Mouse (Mus musculus) liver, embryonic 13.5 days (tissue): Measurements from ENCODE around the gene Fhad1. TPM values are rescaled to one million over a fixed set of nuclear protein-coding genes. Genes with fewer than 3 reads are reported as not detected.

Source experiments
- ATAC-seq: fragments of 200-750 bp; cut with Nextera tagmentation; 2 replicates; pipeline ENCODE4 v1.8.0; 2017; ENCODE audit warnings: low read depth, mild to moderate bottlenecking, moderate number of reproducible peaks, moderate library complexity
- DNase-seq: peaks from one replicate; pipeline ENCODE4 v3.0.0; 2022
- H3K27ac ChIP-seq: fragments of 300-500 bp; sonication (generic); 2 replicates; pipeline ENCODE4 v1.5.1; 2015; ENCODE audit warnings: moderate library complexity, mild to moderate bottlenecking, inconsistent platforms
- H3K27me3 ChIP-seq: fragments of 300-500 bp; sonication (generic); 2 replicates; pipeline ENCODE4 v1.6.1; 2015; ENCODE audit warnings: mild to moderate bottlenecking, inconsistent platforms
- H3K36me3 ChIP-seq: fragments of 300-500 bp; sonication (generic); 2 replicates; pipeline ENCODE4 v1.6.1; 2015; ENCODE audit warnings: mild to moderate bottlenecking, inconsistent platforms
- H3K4me1 ChIP-seq: fragments of 300-500 bp; sonication (generic); replicated peaks from 2 replicates; pipeline ENCODE4 v1.6.1; 2015; ENCODE audit warnings: inconsistent platforms
- H3K4me2 ChIP-seq: fragments of 300-500 bp; sonication (generic); 2 replicates; pipeline ENCODE4 v1.6.1; 2015; ENCODE audit warnings: inconsistent platforms, mild to moderate bottlenecking, moderate library complexity
- H3K4me3 ChIP-seq: fragments of 300-500 bp; sonication (generic); replicated peaks from 2 replicates; pipeline ENCODE4 v1.5.1; 2015; ENCODE audit warnings: mild to moderate bottlenecking, inconsistent platforms
- H3K9ac ChIP-seq: fragments of 300-500 bp; sonication (generic); 2 replicates; pipeline ENCODE4 v1.6.1; 2015; ENCODE audit warnings: mild to moderate bottlenecking, inconsistent platforms
- H3K9me3 ChIP-seq: fragments of 300-500 bp; sonication (generic); replicated peaks from 2 replicates; pipeline ENCODE4 v1.6.1; 2016; ENCODE audit warnings: inconsistent platforms
- WGBS: fragments of 180-500 bp; shearing (Covaris S2); methylation state at CpG from one replicate; pipeline ENCODE4 v1.1.7; 2015; ENCODE audit not compliant: insufficient replicate concordance; 5-methylcytosine and 5-hydroxymethylcytosine counted together
- polyA plus RNA-seq: library from polyadenylated mRNA; unstranded; fragments of >200 nt; fragmentation: Nextera tagmentation; extraction: Ambion mirVana; gene quantifications from 2 replicates; pipeline ENCODE4 v1.2.1, GENCODE M21; 2015

The Fhad1 gene
- polyA plus RNA-seq, 1 experiment from 2014 or later: 0.32 TPM

DNA sequence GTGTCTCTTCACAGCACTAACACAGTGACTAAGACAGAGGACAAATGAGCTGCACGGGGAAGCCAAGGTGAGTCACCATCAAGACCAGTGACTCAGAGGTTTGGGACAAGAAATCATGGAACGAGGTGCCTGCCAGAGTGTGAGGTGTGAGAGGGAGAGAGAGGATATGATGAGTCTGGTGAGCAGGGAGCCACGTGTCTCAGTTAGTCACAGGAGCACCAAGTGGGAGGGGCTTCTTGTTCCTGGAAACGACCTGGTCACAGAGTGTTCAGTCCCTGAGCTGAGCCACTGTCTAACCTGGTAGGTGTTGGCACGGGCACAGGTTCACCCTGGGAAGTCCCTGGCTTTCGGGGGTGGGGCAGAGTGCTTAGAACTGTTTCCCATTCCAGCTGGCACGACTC, 86.0 kb downstream of the Fhad1 start:
- H3K4me1 ChIP-seq: peaks cover 5% of the 10 kb centered on the region; the same call in 1 of the 2 replicates
- ATAC-seq (no peak), DNase-seq (no peak)
- no peak overlapping the region for H3K27ac ChIP-seq
- H3K27me3 ChIP-seq: no peaks in the 10 kb centered on the region
- no peak overlapping the region for H3K4me3 ChIP-seq
- H3K9ac ChIP-seq: no peak overlapping the region
- 46% methylated on average over 7 of the region's 7 CpGs for WGBS
- no peak overlapping the region for H3K4me2 ChIP-seq
- no peaks in the 10 kb centered on the region for H3K36me3 ChIP-seq
- H3K9me3 ChIP-seq: no peaks in the 10 kb centered on the region

DNA sequence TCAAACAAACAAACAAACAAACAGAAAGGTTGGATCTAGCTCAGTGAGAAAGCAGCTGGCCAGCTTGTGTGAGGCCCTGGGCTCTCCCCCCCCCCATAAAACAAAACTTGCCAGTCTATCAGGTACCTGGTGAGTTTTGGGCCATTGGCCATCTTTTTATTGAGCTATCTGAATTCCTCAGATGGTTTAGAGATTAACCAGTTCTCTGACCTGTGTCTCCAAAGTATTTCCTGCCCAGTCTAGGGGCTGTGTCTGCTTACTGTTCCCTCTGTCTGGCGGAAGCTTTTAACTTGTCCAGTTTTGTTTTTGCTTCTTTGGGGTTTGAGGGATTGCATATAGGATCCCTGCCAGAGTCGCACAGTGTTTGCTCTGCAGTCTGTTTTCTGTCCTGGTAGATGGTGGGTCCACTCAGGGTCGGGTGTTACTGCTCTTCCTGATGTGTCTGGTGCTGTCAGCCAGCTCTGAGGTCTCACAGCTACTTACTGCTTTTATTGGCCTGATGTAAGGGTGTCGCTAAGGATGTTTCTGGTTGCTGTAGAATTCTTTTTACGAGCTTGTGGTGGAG, 89.0 kb downstream of the Fhad1 start:
- DNase-seq (no peak), ATAC-seq (no peak)
- 48% methylated on average over 5 of the region's 5 CpGs for WGBS
- Histone ChIP-seq H3K4me3 (no peak overlapping the region), H3K36me3 (no peaks in the 10 kb centered on the region), H3K27me3 (no peaks in the 10 kb centered on the region), H3K9ac (no peak overlapping the region), H3K4me2 (no peak overlapping the region), H3K27ac (no peak overlapping the region), H3K9me3 (no peaks in the 10 kb centered on the region), H3K4me1 (peaks cover 5% of the 10 kb centered on the region; the same call in 1 of the 2 replicates)

DNA sequence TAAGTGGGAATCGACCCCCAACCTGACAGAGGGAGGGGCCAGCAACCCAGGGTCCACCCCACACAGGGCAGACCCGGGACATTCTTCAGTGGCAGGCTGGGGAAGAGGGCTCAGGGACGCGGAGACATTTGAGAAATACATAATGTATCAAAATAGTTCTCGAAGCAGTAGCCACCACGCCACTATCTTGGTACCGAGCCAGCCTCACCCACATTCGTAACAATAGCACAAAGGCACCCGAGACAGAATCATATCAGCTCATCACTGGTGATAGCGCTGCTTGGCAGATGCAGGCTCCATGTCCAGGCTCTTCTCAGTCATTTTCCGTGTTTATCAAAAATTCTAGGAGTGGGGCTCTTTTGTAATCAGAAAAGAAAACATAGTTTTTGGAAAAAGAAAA, 90.9 kb downstream of the Fhad1 start:
- WGBS: 57% methylated on average over 11 of the region's 11 CpGs
- no peak for ATAC-seq
- Histone ChIP-seq H3K4me3 (no peak overlapping the region), H3K36me3 (no peaks in the 10 kb centered on the region), H3K9ac (no peak overlapping the region), H3K27ac (no peak overlapping the region), H3K27me3 (no peaks in the 10 kb centered on the region), H3K9me3 (no peaks in the 10 kb centered on the region), H3K4me1 (no peaks in the 10 kb centered on the region), H3K4me2 (no peak overlapping the region)
- DNase-seq: no peak

DNA sequence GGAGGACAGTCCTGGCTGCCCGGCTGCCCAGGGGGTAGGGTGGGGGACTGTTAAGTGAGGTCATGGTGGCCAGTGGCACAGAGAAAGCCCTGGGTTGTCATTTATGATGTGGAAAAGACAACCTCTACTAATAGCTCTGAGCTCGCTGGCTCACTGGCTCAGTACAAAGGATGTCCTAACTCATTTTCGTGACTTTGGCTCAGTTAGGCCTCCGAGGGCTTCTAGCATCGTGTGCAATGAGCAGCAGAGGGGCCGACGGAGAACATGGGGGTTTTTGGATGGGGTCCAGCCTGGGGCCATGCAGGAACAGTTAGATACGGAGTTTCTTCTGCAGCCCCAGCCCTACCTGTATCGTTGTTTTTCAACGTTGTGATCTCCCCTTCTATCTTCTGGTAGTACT, 94.5 kb downstream of the Fhad1 start:
- Histone ChIP-seq H3K36me3 (no peaks in the 10 kb centered on the region), H3K27ac (no peak overlapping the region), H3K4me3 (no peak overlapping the region), H3K4me1 (0 out of 2 replicates have a peak, but pooled peaks cover 3% of the 10 kb centered on the region), H3K27me3 (no peaks in the 10 kb centered on the region), H3K9ac (no peak overlapping the region), H3K4me2 (no peak overlapping the region), H3K9me3 (no peaks in the 10 kb centered on the region)
- DNase-seq: no peak
- 78% methylated on average over 10 of the region's 10 CpGs for WGBS
- ATAC-seq: no peak

DNA sequence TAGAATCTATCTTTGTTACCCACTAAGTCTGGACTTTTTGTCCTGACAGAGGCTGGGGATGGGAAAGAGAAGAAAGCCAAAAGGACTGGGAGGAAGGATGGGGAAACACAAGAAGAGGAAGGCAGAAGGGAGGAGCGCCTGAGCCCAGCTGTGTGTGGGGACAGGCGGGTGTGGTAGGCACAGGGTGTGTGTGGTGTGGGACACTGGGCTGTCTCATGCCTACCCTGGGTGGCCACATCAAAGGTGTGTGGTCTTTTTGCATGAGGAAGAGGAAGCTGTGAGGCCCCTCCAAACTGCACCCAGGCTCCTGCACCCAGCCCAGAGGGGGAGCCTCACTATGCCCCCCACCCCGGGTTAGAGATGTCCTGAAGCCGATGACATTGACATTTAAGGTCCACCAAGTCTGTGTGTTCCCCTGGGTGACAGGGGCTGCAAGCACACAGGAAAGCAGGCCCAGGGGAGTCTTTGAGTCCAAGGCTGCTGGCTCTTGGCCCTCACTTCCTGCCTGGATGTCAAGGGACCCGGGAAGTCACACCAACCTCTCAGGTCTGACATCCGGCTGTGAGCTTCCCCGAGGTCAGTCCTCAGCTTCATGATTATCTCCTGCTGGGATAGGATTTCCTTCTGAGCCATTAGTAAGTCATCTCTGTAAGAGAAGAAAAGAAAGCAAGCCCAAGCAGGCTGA, 97.0 kb downstream of the Fhad1 start:
- H3K27me3 ChIP-seq: no peaks in the 10 kb centered on the region
- DNase-seq (no peak), ATAC-seq (no peak)
- H3K9me3 ChIP-seq: no peaks in the 10 kb centered on the region
- 44% methylated on average over 7 of the region's 7 CpGs for WGBS
- H3K27ac ChIP-seq: no peak overlapping the region
- no peak overlapping the region for H3K4me2 ChIP-seq
- peaks cover 16% of the 10 kb centered on the region; the same call in 1 of the 2 replicates for H3K4me1 ChIP-seq
- no peak overlapping the region for H3K9ac ChIP-seq
- H3K4me3 ChIP-seq: no peak overlapping the region
- no peaks in the 10 kb centered on the region for H3K36me3 ChIP-seq

DNA sequence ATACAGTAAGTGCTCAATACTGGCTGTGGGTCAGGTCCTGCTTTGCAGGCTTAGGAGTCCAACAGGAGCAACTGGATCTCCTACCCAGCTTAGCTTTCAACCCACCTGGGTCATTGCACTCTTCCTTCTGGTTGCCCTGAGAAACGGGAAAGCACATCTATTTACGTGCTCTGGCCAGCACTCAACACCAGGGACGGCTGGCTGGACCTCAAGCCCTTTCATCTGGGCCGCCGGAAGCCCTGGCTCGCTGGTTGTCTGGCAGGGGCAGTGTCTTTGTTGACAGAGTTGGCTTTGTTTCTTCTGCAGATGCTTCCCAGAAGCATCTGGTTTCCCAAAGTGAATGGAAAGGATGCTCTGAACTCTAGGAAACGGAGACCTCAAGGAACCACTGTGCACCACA, 100.8 kb downstream of the Fhad1 start:
- ATAC-seq (no peak), DNase-seq (no peak)
- Histone ChIP-seq H3K36me3 (no peaks in the 10 kb centered on the region), H3K27me3 (no peaks in the 10 kb centered on the region), H3K9ac (no peak overlapping the region), H3K4me3 (no peak overlapping the region), H3K9me3 (no peaks in the 10 kb centered on the region), H3K4me2 (no peak overlapping the region), H3K27ac (no peak overlapping the region), H3K4me1 (peaks cover 16% of the 10 kb centered on the region; the same call in 1 of the 2 replicates)
- 53% methylated on average over 7 of the region's 7 CpGs for WGBS

DNA sequence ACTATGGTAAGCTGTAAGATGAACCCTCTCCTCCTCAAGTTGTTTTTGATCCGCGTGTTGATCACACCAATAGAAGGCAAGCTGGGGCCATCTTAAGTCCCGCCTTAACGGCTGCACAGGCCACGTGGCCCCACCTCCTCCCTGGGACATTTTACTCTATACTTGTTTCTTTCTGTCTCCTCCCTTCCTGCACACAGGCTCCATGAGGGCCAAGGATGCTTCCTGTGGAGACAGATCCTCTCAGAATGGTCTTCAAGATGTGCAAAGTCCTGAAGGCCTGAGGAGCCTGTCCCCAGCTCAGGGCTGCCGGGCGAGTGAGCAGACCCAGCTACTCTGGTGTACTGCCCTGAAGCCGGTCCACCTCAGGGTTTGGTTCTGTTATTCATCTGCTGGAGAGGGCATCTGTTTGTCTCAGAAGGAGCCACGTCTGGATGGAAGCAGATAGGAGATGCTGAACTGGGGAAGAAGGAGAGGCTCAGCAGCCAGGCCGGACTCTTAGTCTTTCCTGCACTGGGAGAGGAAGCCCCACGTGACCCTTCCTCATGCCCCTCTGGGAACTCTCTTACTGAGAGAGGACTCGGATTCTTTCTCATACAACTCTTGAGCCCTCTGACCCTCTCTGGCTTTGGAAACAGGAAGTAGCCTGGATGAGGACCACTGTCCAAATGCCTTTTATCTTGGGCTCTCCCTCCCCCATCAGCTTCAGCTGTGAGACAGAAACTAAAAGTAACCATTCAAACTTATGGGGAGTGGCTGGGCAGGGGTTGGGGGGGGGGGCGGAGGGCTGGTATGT, 101.5 kb downstream of the Fhad1 start:
- H3K9me3 ChIP-seq: no peaks in the 10 kb centered on the region
- H3K36me3 ChIP-seq: no peaks in the 10 kb centered on the region
- peaks cover 16% of the 10 kb centered on the region; the same call in 1 of the 2 replicates for H3K4me1 ChIP-seq
- no peaks in the 10 kb centered on the region for H3K27me3 ChIP-seq
- H3K9ac ChIP-seq: no peak overlapping the region
- H3K27ac ChIP-seq: no peak overlapping the region
- DNase-seq: no peak
- no peak for ATAC-seq
- no peak overlapping the region for H3K4me3 ChIP-seq
- WGBS: 64% methylated on average over 13 of the region's 13 CpGs
- H3K4me2 ChIP-seq: no peak overlapping the region

DNA sequence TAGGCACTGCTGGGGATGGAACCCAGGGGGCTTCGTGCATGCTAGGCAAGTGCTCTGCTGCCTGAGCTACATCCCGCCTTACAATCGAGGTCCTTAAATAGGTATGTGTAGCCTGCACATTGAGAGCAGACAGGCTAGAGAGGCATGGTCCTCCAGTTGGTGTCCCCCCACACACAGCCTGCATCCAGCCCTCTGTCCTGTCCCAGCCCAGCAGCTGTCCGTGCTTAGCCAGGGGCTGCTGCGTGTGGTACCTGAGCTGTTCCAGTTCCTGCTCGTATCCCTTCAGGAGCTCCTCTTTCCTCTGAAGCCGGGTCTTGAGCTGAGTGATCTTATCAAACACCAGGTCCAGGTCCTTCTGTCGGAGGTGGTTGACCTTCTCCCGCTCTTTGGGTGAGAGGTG, 110.2 kb downstream of the Fhad1 start:
- H3K9ac ChIP-seq: no peak overlapping the region
- 61% methylated on average over 9 of the region's 9 CpGs for WGBS
- no peak overlapping the region for H3K4me2 ChIP-seq
- DNase-seq (no peak), ATAC-seq (no peak)
- no peaks in the 10 kb centered on the region for H3K9me3 ChIP-seq
- no peaks in the 10 kb centered on the region for H3K36me3 ChIP-seq
- H3K27ac ChIP-seq: no peak overlapping the region
- 0 out of 2 replicates have a peak, but pooled peaks cover 1% of the 10 kb centered on the region for H3K27me3 ChIP-seq
- no peak overlapping the region for H3K4me3 ChIP-seq
- no peaks in the 10 kb centered on the region for H3K4me1 ChIP-seq

DNA sequence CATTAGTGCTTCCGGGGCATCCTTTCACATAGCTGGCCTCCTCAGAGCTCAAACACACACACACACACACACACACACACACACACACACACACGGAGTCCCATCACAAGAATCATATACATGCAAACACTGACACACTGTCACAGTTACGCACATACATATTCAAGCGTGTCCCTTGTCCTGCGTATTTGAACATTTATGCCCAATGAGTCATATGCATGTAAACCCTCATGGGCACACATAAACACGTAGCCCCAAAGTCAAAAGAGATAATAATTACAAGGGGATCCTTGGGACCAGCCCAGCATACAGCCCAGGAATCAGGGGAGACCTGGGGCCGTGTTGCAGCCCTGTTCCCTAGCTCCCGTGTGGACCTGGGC, 112.4 kb downstream of the Fhad1 start:
- Histone ChIP-seq H3K9me3 (no peaks in the 10 kb centered on the region), H3K4me3 (no peak overlapping the region), H3K4me2 (no peak overlapping the region), H3K9ac (no peak overlapping the region), H3K36me3 (no peaks in the 10 kb centered on the region), H3K4me1 (no peaks in the 10 kb centered on the region), H3K27ac (no peak overlapping the region), H3K27me3 (peaks cover 4% of the 10 kb centered on the region; the same call in 1 of the 2 replicates)
- WGBS: 74% methylated on average over 8 of the region's 8 CpGs
- DNase-seq (no peak), ATAC-seq (no peak)

DNA sequence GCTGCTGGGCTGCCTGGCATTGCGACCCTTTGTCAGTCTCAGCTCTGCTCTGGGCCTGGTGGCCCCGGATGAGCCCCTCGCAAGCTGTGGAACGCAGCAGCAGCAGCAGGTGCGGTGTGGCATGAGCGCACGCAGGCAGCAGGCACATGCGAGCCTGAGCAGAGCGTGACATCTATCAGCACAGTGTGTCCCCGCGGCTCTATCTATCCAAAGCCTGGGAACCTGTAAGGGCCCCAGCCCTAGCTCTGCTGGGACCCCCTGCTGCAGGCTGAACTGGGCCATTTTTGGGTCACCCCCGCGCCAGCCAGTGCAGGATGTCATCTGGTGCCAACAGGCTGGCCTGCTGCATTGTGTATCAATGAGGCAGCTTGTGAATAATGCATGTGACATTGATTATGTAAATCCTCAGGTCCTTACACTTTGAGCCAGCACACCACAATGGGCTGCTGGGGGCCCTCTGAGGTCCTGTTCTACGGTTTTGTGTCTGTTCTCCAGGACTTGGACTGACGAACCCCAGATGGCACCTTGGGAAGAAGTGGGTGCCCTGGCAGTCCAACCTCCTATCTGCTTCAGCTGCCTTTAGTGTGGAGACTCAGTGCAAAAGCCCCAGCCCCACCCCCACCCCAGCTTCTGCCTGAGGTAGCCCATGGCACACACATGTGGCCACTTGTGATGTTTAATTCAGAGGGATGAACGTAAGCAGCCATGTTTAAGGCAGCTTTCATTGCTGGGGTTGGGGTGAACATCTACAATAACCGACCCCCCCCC, 113.0 kb downstream of the Fhad1 start:
- DNase-seq (no peak), ATAC-seq (no peak)
- no peak overlapping the region for H3K9ac ChIP-seq
- no peak overlapping the region for H3K4me2 ChIP-seq
- no peaks in the 10 kb centered on the region for H3K9me3 ChIP-seq
- no peaks in the 10 kb centered on the region for H3K36me3 ChIP-seq
- H3K27me3 ChIP-seq: peaks cover 4% of the 10 kb centered on the region; the same call in 1 of the 2 replicates
- WGBS: 70% methylated on average over 17 of the region's 17 CpGs
- no peak overlapping the region for H3K4me3 ChIP-seq
- no peaks in the 10 kb centered on the region for H3K4me1 ChIP-seq
- no peak overlapping the region for H3K27ac ChIP-seq

DNA sequence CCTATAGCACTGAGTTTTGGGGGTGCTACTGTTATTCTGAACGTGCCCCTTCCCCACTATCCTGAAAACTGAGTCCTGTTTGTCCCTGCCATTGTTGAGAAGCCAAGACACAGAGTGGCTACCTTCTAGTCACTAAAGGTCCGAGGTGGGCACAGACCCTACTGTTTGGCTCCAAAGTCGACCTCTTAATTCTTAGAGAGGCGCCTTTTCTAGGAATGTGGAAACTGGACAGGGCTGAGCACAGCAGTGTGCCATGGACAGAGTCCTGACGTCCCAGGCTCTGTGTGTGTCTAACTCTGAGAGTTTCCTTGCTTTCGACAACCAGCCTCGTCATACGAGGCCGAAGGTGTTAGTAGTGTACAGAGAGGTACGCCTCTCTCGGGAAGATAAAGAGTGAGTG, 114.5 kb downstream of the Fhad1 start:
- DNase-seq: no peak
- Histone ChIP-seq H3K4me1 (peaks cover 5% of the 10 kb centered on the region), H3K27me3 (peaks cover 13% of the 10 kb centered on the region), H3K4me3 (no peak overlapping the region), H3K4me2 (no peak overlapping the region), H3K9me3 (no peaks in the 10 kb centered on the region), H3K9ac (no peak overlapping the region), H3K27ac (no peak overlapping the region), H3K36me3 (no peaks in the 10 kb centered on the region)
- WGBS: 63% methylated on average over 11 of the region's 11 CpGs
- ATAC-seq: no peak
